Mouse (Mus musculus) neural tube, embryonic 11.5 days (tissue): ENCODE data around the gene 4930432K21Rik. TPM values are rescaled to one million over a fixed set of nuclear protein-coding genes. Genes with fewer than 3 reads are reported as not detected.

Experiments
- ATAC-seq: fragments of 200-750 bp; cut with Nextera tagmentation; 2 replicates; pipeline ENCODE4 v1.8.0; 2017; ENCODE audit warnings: moderate number of reproducible peaks, mild to moderate bottlenecking, moderate TSS enrichment, moderate library complexity; ENCODE audit not compliant: insufficient read depth, low FRiP score, low TSS enrichment
- DNase-seq: peaks from one replicate; pipeline ENCODE4 v3.0.0-alpha.2; 2015; ENCODE audit warnings: low spot score
- H3K27ac ChIP-seq: fragments of 300-500 bp; sonication (generic); 2 replicates; pipeline ENCODE4 v1.5.1; 2014; ENCODE audit warnings: low read depth, mild to moderate bottlenecking, low read length
- H3K27me3 ChIP-seq: fragments of 300-500 bp; sonication (generic); 2 replicates; pipeline ENCODE4 v1.6.1; 2014; ENCODE audit warnings: mild to moderate bottlenecking, low read length, mixed read lengths; ENCODE audit not compliant: control insufficient read depth, insufficient read depth
- H3K36me3 ChIP-seq: fragments of 300-500 bp; sonication (generic); 2 replicates; pipeline ENCODE4 v1.6.1; 2014; ENCODE audit warnings: mild to moderate bottlenecking, low read length, moderate library complexity, mixed read lengths; ENCODE audit not compliant: control insufficient read depth, insufficient read depth
- H3K4me1 ChIP-seq: fragments of 300-500 bp; sonication (generic); 2 replicates; pipeline ENCODE4 v1.6.1; 2014; ENCODE audit warnings: low read length, mixed read lengths; ENCODE audit not compliant: control insufficient read depth, insufficient read depth
- H3K4me2 ChIP-seq: fragments of 300-500 bp; sonication (generic); 2 replicates; pipeline ENCODE4 v1.6.1; 2014; ENCODE audit warnings: low read depth, mild to moderate bottlenecking, moderate library complexity
- H3K4me3 ChIP-seq: fragments of 300-500 bp; sonication (generic); 2 replicates; pipeline ENCODE4 v1.5.1; 2014; ENCODE audit warnings: low read depth, low read length
- H3K9ac ChIP-seq: fragments of 300-500 bp; sonication (generic); 2 replicates; pipeline ENCODE4 v1.6.1; 2014; ENCODE audit warnings: mild to moderate bottlenecking, low read length
- H3K9me3 ChIP-seq: fragments of 300-500 bp; sonication (generic); 2 replicates; pipeline ENCODE4 v1.6.1; 2016; ENCODE audit warnings: low read length; ENCODE audit not compliant: control insufficient read depth
- WGBS: fragments of 180-500 bp; shearing (Covaris S2); extraction: QIAGEN DNeasy Blood & Tissue Kit; methylation state at CpG from one replicate; pipeline ENCODE4 v1.1.7; 2014; 5-methylcytosine and 5-hydroxymethylcytosine counted together
- polyA plus RNA-seq: library from polyadenylated mRNA; unstranded; fragments of >200 nt; fragmentation: Nextera tagmentation; extraction: Ambion mirVana; gene quantifications from 2 replicates; pipeline ENCODE4 v1.2.1, GENCODE M21; 2014

The 4930432K21Rik gene
- polyA plus RNA-seq, 1 experiment from 2014 or later: 1.0 TPM

- no peaks in the 10 kb centered on the region for H3K36me3 ChIP-seq
- H3K27ac ChIP-seq: no peak overlapping the region
- no peaks in the 10 kb centered on the region for H3K4me1 ChIP-seq
- no peaks in the 10 kb centered on the region for H3K9me3 ChIP-seq
- H3K27me3 ChIP-seq: no peaks in the 10 kb centered on the region
- H3K4me2 ChIP-seq: peak overlapping the region; percentile 18
- DNase-seq (peak; percentile 75), ATAC-seq (0 out of 2 replicates have a peak, but pooled peaks have one; percentile 15)
- H3K9ac ChIP-seq: peak overlapping the region; percentile 22; the same call in 1 of the 2 replicates
- H3K4me3 ChIP-seq: 0 out of 2 replicates have a peak overlapping the region, but pooled peaks have one; percentile 14
- WGBS: 6% methylated on average over 33 of the region's 33 CpGs
Observed at GRCm38 (mm10) chr8:84192555-84192954, 44.7 kb downstream of the 4930432K21Rik start.

- DNase-seq: no peak
- H3K4me2 ChIP-seq: no peak overlapping the region
- ATAC-seq: no peak
- H3K4me3 ChIP-seq: no peak overlapping the region
- H3K9ac ChIP-seq: no peak overlapping the region
- peaks cover 5% of the 10 kb centered on the region for H3K4me1 ChIP-seq
- no peaks in the 10 kb centered on the region for H3K36me3 ChIP-seq
- H3K27ac ChIP-seq: no peak overlapping the region
- H3K27me3 ChIP-seq: no peaks in the 10 kb centered on the region
- WGBS: 71% methylated on average over 4 of the region's 4 CpGs
- H3K9me3 ChIP-seq: no peaks in the 10 kb centered on the region
Observed at GRCm38 (mm10) chr8:84193161-84193560, 45.3 kb downstream of the 4930432K21Rik start.

- ATAC-seq (no peak), DNase-seq (no peak)
- 82% methylated on average over 5 of the region's 5 CpGs for WGBS
Observed at GRCm38 (mm10) chr8:84193566-84193965, 45.7 kb downstream of the 4930432K21Rik start.

GRCm38 (mm10) chr8:84194224-84194743 is 46.5 kb downstream of the 4930432K21Rik start:
- H3K27ac ChIP-seq: no peak overlapping the region
- 73% methylated on average over 3 of the region's 3 CpGs for WGBS
- H3K4me1 ChIP-seq: peaks cover 14% of the 10 kb centered on the region
- no peak overlapping the region for H3K4me3 ChIP-seq
- ATAC-seq (no peak), DNase-seq (no peak)
- no peaks in the 10 kb centered on the region for H3K36me3 ChIP-seq
- H3K9ac ChIP-seq: no peak overlapping the region
- H3K27me3 ChIP-seq: no peaks in the 10 kb centered on the region
- H3K4me2 ChIP-seq: no peak overlapping the region
- no peaks in the 10 kb centered on the region for H3K9me3 ChIP-seq

More at GRCm38 (mm10) chr8:84193566-84193965, 45.7 kb downstream of the 4930432K21Rik start:
- Histone ChIP-seq H3K9ac (no peak overlapping the region), H3K4me2 (no peak overlapping the region), H3K27me3 (no peaks in the 10 kb centered on the region), H3K4me1 (peaks cover 9% of the 10 kb centered on the region), H3K9me3 (no peaks in the 10 kb centered on the region), H3K27ac (no peak overlapping the region), H3K4me3 (no peak overlapping the region), H3K36me3 (no peaks in the 10 kb centered on the region)

GRCm38 (mm10) chr8:84197141-84197921 is 49.5 kb downstream of the 4930432K21Rik start:
- ATAC-seq (peak; percentile 45; the same call in 1 of the 2 replicates), DNase-seq (peak; percentile 94)
- Histone ChIP-seq H3K4me1 (peaks cover 24% of the 10 kb centered on the region), H3K9ac (peak overlapping the region; percentile 54), H3K4me3 (peak overlapping the region; percentile 45), H3K4me2 (peak overlapping the region; percentile 63), H3K27me3 (no peaks in the 10 kb centered on the region), H3K9me3 (no peaks in the 10 kb centered on the region), H3K27ac (peak overlapping the region; percentile 93), H3K36me3 (no peaks in the 10 kb centered on the region)
- 4% methylated on average over 43 of the region's 43 CpGs for WGBS

GRCm38 (mm10) chr8:84197922-84198774 is 50.3 kb downstream of the 4930432K21Rik start:
- H3K36me3 ChIP-seq: no peaks in the 10 kb centered on the region
- ATAC-seq (peak; percentile 87), DNase-seq (peak; percentile 90)
- peaks cover 26% of the 10 kb centered on the region for H3K4me1 ChIP-seq
- no peaks in the 10 kb centered on the region for H3K9me3 ChIP-seq
- 2% methylated on average over 30 of the region's 30 CpGs for WGBS
- H3K9ac ChIP-seq: peak overlapping the region; percentile 54
- H3K27ac ChIP-seq: peak overlapping the region; percentile 93
- H3K4me2 ChIP-seq: peak overlapping the region; percentile 63
- no peaks in the 10 kb centered on the region for H3K27me3 ChIP-seq
- H3K4me3 ChIP-seq: peak overlapping the region; percentile 45

GRCm38 (mm10) chr8:84198871-84199270 is 51.0 kb downstream of the 4930432K21Rik start:
- peak overlapping the region; percentile 54; the same call in 1 of the 2 replicates for H3K9ac ChIP-seq

GRCm38 (mm10) chr8:84199348-84200125 is 51.7 kb downstream of the 4930432K21Rik start:
- Histone ChIP-seq H3K4me2 (no peak overlapping the region; the same call in 1 of the 2 replicates), H3K9ac (no peak overlapping the region; the same call in 1 of the 2 replicates), H3K27ac (no peak overlapping the region), H3K36me3 (no peaks in the 10 kb centered on the region), H3K4me1 (peaks cover 31% of the 10 kb centered on the region), H3K9me3 (no peaks in the 10 kb centered on the region), H3K4me3 (no peak overlapping the region), H3K27me3 (no peaks in the 10 kb centered on the region)
- no peak for ATAC-seq
- 57% methylated on average over 11 of the region's 11 CpGs for WGBS
- no peak for DNase-seq

More at GRCm38 (mm10) chr8:84198871-84199270, 51.0 kb downstream of the 4930432K21Rik start:
- Histone ChIP-seq H3K27me3 (no peaks in the 10 kb centered on the region), H3K9me3 (no peaks in the 10 kb centered on the region), H3K36me3 (no peaks in the 10 kb centered on the region), H3K4me3 (peak overlapping the region; percentile 45; the same call in 1 of the 2 replicates), H3K4me2 (peak overlapping the region; percentile 63), H3K27ac (peak overlapping the region; percentile 93), H3K4me1 (peaks cover 31% of the 10 kb centered on the region)
- DNase-seq: no peak
- 19% methylated on average over 4 of the region's 4 CpGs for WGBS
- ATAC-seq: no peak
